Mouse (Mus musculus) ES-E14 (cell line): ENCODE data around the gene Zg16.

Experiments used
- CHD2 ChIP-seq: IDR thresholded peaks from 2 replicates; pipeline ENCODE4 v1.6.1; 2014; ENCODE audit warnings: mild to moderate bottlenecking, low read depth, low read length, inconsistent platforms
- HCFC1 ChIP-seq: IDR thresholded peaks from 2 replicates; pipeline ENCODE4 v1.6.1; 2012; ENCODE audit warnings: low read length, inconsistent platforms, borderline replicate concordance; ENCODE audit not compliant: insufficient read depth
- MAFK ChIP-seq: IDR thresholded peaks from 2 replicates; pipeline ENCODE4 v1.6.1; 2014; ENCODE audit warnings: mild to moderate bottlenecking, low read depth, low read length, inconsistent platforms; ENCODE audit not compliant: insufficient read depth
- ZC3H11A ChIP-seq: IDR thresholded peaks from 2 replicates; pipeline ENCODE4 v1.6.1; 2012; ENCODE audit warnings: low read depth, mild to moderate bottlenecking, inconsistent platforms, low read length, borderline replicate concordance
- ZNF384 ChIP-seq: IDR thresholded peaks from 2 replicates; pipeline ENCODE4 v1.6.1; 2012; ENCODE audit warnings: low read depth, low read length, inconsistent platforms

GRCm38 (mm10) chr7:127121061-127121910 lies 34.2 kb upstream of the Zg16 start:
- TF ChIP-seq CHD2 (no peak), HCFC1 (no peak), ZC3H11A (no peak), ZNF384 (no peak), MAFK (no peak)
